Mouse (Mus musculus): ENCODE data around the gene Lmtk2.

Lmtk2 gene

GRCm38 (mm10) chr5:144178216-144178615 lies 78.0 kb downstream of the Lmtk2 start:
- no peak for DNase-seq (ENCODE audit: low read depth)

GRCm38 (mm10) chr5:144181249-144181648 lies 81.0 kb downstream of the Lmtk2 start:
- DNase-seq (ENCODE audit: low read depth) = no peak

DNA sequence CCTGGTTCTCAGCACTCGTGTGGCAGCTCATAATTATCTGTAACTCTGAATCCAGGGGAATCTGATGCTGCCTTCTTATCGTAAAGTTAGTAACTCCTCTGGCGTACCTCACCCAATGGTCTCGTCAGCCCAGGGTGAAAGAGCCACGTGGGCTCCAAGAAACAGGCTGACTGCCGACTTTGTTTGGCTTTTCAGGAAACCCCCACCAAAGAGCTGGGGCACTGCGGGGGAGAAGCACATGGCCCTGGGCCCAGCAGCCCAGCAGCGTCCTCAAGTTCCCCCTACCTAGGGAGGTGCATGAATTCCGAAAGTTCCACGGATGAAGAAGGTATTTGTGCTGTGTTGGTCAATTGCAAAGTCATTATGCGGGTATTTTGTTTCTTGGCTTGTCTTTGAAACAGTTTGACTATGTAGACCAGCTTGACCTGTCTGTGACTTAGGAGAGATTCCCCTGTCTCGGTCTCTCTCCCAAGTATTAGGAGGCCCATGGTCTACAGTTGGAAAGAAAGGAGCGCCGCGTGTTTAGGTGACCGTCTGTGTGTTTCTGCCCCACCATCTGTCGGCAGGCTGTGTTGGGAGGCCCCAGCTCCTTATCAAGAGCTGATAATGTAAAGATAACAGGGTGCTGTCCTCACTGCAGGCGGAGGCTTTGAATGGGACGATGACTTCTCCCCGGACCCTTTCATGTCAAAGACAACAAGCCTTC lies 82.5 kb downstream of the Lmtk2 start:
- no peak for DNase-seq (ENCODE audit: low read depth)

DNA sequence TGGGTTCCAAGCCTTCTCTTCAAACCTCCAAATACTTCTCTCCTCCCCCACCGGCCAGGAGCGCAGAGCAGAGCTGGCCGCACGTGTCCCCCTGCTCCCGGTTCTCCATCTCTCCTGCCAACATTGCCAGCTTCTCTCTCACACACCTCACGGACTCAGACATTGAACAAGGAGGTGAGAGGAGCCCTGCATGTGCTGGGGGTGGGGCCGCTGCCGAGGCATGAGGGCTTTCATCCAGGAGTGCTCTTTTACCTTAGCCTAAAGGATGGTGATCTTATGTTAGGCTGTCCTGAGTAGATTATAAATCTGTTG lies 83.0 kb downstream of the Lmtk2 start:
- no peak for DNase-seq (ENCODE audit: low read depth)

- DNase-seq (ENCODE audit: low read depth) = no peak
Observed at GRCm38 (mm10) chr5:144183647-144184335, 83.6 kb downstream of the Lmtk2 start.

DNA sequence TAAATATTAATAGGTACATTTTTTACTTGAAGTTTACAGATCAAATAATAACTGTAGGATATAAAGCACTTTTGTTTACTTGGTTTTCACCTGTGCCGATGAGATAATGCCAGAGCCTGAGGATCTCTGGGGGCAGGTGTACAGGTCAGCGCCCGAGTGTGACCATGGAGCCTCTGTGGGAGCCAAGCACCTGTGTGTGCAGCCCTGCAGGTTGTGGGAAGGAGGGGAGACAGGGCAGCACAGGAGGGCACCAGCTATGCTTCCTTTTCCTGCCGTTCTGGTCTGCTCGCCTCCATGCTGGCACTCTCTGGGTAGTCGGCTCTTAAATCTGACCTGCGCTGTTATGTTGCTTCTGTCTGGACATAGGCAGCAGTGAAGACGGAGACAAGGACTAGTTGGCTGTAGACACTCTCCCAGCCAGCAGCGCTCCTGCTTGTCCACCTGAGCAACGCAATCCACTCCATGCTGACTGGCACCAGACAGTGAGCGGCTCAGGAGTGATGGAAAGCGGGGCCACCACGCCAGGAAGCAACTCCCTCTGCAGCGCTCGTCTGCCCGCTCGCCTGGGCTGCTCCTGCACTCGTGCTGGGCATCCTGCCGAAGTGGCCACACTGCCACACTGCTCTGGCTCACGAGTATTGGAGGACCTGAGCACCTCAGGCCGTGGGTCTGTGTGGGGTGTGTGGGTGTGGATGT lies 84.3 kb downstream of the Lmtk2 start:
- DNase-seq (ENCODE audit: low read depth) = no peak

- DNase-seq (ENCODE audit: low read depth) = no peak
Observed at GRCm38 (mm10) chr5:144188422-144188821, 88.2 kb downstream of the Lmtk2 start.

- DNase-seq (ENCODE audit: low read depth) = no peak
Observed at GRCm38 (mm10) chr5:144189327-144189726, 89.1 kb downstream of the Lmtk2 start.

DNA sequence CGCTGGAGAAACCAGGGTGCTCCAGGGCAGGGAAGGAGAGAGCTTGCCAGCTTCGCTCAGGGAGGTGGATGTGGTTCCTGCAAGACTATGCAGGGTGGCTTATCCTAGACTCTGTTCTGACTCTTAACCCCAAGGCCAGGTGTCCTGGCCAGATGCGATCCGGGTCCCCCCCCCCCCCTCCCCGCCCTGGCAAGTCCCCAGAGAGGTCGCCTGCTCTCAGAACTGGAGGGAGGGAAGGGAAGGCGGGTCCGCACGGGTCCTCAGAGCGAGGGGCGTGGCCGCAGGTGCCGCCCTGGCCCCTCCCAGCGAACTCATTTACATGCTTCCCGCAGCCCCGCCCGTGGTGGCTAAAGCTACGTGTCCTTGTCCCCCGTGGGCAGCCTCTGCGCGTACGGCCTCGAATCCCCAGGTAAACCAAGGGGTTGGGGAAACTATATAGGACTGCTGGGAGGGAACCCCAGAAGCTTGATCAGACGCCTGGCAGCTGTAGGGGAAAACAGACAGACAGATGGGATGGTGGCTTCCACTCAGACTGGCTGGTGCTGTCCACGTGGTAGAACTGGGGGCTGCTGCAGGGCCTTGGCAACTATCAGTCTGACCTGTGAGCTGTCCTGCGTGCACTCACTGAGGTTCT lies 89.8 kb downstream of the Lmtk2 start, which contains the start of gene Bhlha15:
TSS of gene Bhlha15 (plus strand) at position 337 of the 634 bp plus-strand sequence.
- no peak for DNase-seq (ENCODE audit: low read depth)

GRCm38 (mm10) chr5:144191026-144191425 lies 90.8 kb downstream of the Lmtk2 start:
- no peak for DNase-seq (ENCODE audit: low read depth)

DNA sequence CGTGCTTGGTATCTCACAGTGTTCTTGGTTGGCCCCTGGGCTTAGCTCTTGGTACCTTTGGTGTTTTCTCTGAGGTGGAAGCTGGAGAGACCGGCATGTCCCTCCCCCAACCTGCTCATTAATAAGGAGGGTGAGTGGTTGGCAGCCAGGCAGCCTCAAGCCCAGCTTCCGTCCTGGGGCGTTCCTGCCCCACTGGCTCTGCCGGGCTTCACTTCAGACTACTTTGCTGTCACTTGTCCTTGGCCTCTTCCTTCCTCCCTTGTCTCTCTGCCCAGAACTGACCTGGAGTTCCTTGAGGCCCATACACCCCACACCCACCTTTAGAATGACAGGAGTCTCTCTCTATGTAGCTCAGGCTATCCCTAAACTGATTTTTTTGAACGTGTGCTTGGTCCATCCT lies 92.4 kb downstream of the Lmtk2 start:
- no peak for DNase-seq (ENCODE audit: low read depth)

DNA sequence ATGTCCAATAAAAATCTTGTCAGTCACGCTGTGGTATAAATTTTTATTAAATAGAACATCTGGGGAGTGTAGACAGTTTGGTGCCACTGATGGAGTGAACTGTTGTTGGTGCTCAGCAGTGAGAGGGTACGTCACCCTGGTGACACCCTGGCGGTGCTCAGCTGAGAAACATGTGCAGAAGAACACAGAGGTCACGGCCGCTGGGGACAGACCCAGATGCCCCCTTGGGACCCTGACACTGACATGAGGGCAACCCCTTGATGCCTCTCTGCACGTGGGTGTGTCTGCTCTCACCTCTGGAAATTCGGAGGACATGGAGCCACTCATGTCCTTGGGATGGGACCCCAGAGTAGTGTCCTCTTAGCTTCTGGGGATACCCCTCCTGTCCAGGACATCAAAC lies 94.2 kb downstream of the Lmtk2 start:
- DNase-seq (ENCODE audit: low read depth) = no peak

GRCm38 (mm10) chr5:144195567-144195966 lies 95.3 kb downstream of the Lmtk2 start:
- no peak for DNase-seq (ENCODE audit: low read depth)

DNA sequence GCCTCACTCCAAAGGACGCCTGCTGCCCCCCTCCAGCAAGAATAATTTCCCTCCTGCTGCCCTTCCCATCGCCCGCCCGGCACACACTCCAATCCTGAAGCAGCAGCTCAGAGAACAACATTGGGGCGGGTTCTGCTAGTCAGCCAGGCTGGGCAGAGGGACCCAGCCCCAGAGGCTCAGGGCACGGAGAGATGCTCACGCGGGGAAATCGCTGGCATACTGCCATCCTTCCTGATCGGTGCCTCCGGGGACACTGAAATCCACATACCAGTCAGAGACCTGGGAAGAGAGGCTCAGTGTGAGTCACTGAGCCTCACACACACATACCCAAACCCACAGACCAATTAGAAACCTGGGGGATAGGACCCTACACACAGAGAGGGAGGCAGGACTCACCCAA lies 100.4 kb downstream of the Lmtk2 start:
- DNase-seq (ENCODE audit: low read depth) = no peak

DNA sequence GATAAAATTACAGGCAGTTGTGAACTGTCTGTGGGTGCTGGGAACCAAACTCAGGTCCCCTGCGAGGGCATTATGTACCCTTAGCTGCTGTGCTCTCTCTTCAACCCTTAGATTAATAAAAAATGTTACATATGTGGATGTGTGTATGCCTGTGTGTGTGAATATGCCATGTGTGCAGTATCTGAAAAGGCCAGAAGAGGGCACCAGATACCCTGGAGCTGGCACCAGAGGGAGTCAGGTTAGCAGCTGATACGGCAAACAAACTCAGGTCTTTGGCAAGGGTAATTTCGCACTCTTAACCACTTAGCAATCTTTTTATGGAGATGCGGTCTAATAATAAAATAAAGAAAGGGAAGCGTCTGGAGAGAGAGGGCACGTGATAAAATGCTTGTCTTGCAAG lies 102.2 kb downstream of the Lmtk2 start:
- no peak for DNase-seq (ENCODE audit: low read depth)

DNA sequence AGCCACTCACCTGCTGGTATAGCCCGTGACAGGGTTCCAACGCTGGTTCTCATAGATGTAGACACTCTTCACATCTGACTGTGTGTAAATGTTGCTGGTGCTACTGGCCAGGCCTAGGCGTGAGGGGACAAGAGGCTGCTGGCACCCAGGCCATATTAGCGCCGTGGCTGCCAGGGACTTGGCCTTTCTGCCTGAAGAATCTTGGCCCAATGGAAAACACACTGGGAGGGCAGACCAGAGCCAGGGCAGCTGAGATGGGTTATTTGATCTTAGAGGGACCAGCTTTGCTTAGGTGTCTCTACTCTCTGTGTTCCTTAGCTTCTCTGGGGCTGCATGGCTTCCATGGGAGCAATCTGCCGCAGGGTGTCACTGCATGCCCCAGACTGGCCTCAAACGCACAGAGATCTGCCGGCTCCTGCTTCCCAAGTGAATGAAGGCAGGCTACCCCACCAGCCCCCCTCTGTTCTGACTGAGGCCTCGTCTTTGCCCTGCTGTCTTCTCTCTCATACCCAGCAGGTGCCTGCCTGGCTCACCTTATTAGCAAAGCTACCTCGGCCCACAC lies 103.2 kb downstream of the Lmtk2 start:
- DNase-seq (ENCODE audit: low read depth) = no peak

- DNase-seq (ENCODE audit: low read depth) = no peak
Observed at GRCm38 (mm10) chr5:144204303-144204702, 104.1 kb downstream of the Lmtk2 start.

- no peak for DNase-seq (ENCODE audit: low read depth)
Observed at GRCm38 (mm10) chr5:144204911-144205310, 104.7 kb downstream of the Lmtk2 start.

GRCm38 (mm10) chr5:144206069-144206468 lies 105.8 kb downstream of the Lmtk2 start:
- DNase-seq (ENCODE audit: low read depth) = no peak

DNA sequence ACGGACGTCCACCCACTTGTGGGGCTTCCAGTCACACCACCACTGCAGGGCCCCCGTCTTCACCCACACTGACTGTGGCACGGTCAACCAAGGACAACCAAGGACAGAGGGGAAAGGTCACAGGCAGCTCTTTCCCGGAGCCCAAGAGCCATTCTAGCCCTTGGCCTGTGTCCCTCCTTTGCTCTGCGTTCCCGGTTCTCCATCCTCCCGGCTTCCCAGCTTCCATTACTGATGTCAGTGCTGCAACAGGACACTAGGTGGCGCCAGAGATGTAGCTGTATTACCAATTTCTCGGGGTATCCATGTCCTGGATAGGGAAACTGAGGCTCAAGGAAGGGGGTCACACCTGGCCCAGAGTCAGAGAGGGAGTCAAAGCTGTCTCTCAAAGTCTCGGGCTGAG lies 107.2 kb downstream of the Lmtk2 start:
- DNase-seq (ENCODE audit: low read depth) = no peak

DNA sequence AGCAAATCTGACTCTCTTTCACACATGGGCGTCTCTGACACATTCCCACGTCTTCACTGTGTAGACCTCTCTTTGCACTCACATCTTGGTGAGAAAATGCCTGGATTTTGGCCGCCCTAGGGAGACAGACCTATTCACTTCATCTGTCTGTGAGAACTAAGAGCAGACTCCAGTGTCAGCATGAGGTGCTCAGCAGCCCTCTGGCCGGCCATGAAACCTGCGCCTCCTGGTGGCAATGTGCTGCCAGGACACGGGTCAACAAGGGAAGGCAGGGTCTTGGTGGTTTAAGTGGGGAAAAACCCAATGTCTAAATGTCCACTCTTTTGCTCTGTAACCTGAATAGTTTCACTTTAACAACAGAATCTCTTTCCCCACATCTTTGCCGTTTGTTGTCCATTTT lies 114.2 kb downstream of the Lmtk2 start:
- DNase-seq (ENCODE audit: low read depth) = no peak

DNA sequence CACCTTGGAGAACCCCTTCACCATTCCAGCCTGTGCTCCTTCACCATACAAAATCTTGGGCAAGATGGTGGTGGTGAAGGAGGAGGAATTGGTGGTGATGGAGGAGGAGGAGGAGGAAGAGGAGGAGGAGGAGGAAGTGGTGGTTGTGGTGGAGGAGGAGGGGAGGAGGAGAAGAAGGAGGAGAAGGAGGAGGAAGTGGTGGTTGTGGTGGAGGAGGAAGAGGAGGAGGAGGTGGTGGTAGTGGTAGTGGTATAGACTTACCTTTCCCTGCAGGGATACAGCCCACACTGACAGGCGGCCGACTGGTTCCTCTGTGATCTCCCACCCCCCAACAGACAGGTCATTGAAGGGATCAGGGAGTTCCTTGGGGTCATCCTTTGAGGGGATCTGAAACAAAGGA lies 115.8 kb downstream of the Lmtk2 start:
- no peak for DNase-seq (ENCODE audit: low read depth)

- no peak for DNase-seq (ENCODE audit: low read depth)
Observed at GRCm38 (mm10) chr5:144218061-144218460, 117.8 kb downstream of the Lmtk2 start.

Data from fibroblast of lung, adult 2 months (primary cell).